Comparison of ENCODE assay signal across 8 mouse cellular contexts in genomic region chr6:31217641-31218138, GRCm38 (mm10).
A peak's percentile ranks its signal among the peaks of the same experiment; 100 is the strongest.
DNase-seq lines count a peak whose midpoint lies in the region; ATAC-seq and TF ChIP-seq lines count a peak whose summit lies in the region.

No protein-coding gene starts in this region.

- TF ChIP-seq POLR2A in thymus, adult 2 months (IDR thresholded peaks at IDR 0.05; ENCODE audit: control insufficient read depth, extremely low read depth, insufficient read depth, low read length, poor library complexity), result no peak

- no peaks in the 10 kb centered on the region for H3K36me3 ChIP-seq in intestine, embryonic 15.5 days
- no peaks in the 10 kb centered on the region for H3K36me3 ChIP-seq in limb, embryonic 15.5 days
- H3K36me3 ChIP-seq in midbrain, postnatal 0 days (ENCODE audit: insufficient read depth, low read length), result no peaks in the 10 kb centered on the region
- no peaks in the 10 kb centered on the region for H3K36me3 ChIP-seq in thymus, adult 2 months (ENCODE audit: control insufficient read depth, insufficient read depth, low read length)

- no peak overlapping the region for H3K27ac ChIP-seq in intestine, embryonic 15.5 days
- H3K27ac ChIP-seq in limb, embryonic 15.5 days, result no peak overlapping the region
- no peak overlapping the region; the same call in 1 of the 2 replicates for H3K27ac ChIP-seq in midbrain, postnatal 0 days (ENCODE audit: low read depth, low read length)
- peak overlapping the region; percentile 19 for H3K27ac ChIP-seq in thymus, adult 2 months (ENCODE audit: control insufficient read depth, insufficient read depth, low read length)

- peaks cover 26% of the 10 kb centered on the region for H3K4me1 ChIP-seq in intestine, embryonic 15.5 days (replicated peaks)
- peaks cover 37% of the 10 kb centered on the region for H3K4me1 ChIP-seq in limb, embryonic 15.5 days
- H3K4me1 ChIP-seq in midbrain, postnatal 0 days (ENCODE audit: insufficient read depth, low read length), result peaks cover 9% of the 10 kb centered on the region; the same call in 1 of the 2 replicates
- H3K4me1 ChIP-seq in thymus, adult 2 months (replicated peaks; ENCODE audit: control insufficient read depth, insufficient read depth, low read length), result peaks cover 21% of the 10 kb centered on the region

- peak overlapping the region; percentile 31; the same call in 1 of the 2 replicates for H3K9ac ChIP-seq in intestine, embryonic 15.5 days
- H3K9ac ChIP-seq in limb, embryonic 15.5 days, result no peak overlapping the region
- peak overlapping the region; percentile 45 for H3K9ac ChIP-seq in midbrain, postnatal 0 days (replicated peaks; ENCODE audit: low read length, poor library complexity, severe bottlenecking)

- peak overlapping the region; percentile 100 for H3K4me2 ChIP-seq in intestine, embryonic 15.5 days (replicated peaks)
- H3K4me2 ChIP-seq in limb, embryonic 15.5 days, result peak overlapping the region; percentile 100
- H3K4me2 ChIP-seq in midbrain, postnatal 0 days (ENCODE audit: low read depth, low read length, poor library complexity, severe bottlenecking), result peak overlapping the region; percentile 99

- under 1% methylated on average over 25 of the region's 25 CpGs for WGBS in intestine, embryonic 15.5 days
- under 1% methylated on average over 25 of the region's 25 CpGs for WGBS in limb, embryonic 15.5 days
- under 1% methylated on average over 25 of the region's 25 CpGs for whole genome bisulfite sequencing in midbrain, postnatal 0 days
- under 1% methylated on average over 25 of the region's 25 CpGs for WGBS in thymus, adult 2 months

- H3K9me3 ChIP-seq in intestine, embryonic 15.5 days, result no peaks in the 10 kb centered on the region
- H3K9me3 ChIP-seq in limb, embryonic 15.5 days, result no peaks in the 10 kb centered on the region
- H3K9me3 ChIP-seq in midbrain, postnatal 0 days (ENCODE audit: low read length), result no peaks in the 10 kb centered on the region

- peak overlapping the region; percentile 64 for H3K4me3 ChIP-seq in intestine, embryonic 15.5 days (replicated peaks)
- H3K4me3 ChIP-seq in limb, embryonic 15.5 days, result peak overlapping the region; percentile 73
- H3K4me3 ChIP-seq in midbrain, postnatal 0 days (ENCODE audit: low read depth, low read length), result peak overlapping the region; percentile 78
- peak overlapping the region; percentile 57 for H3K4me3 ChIP-seq in thymus, adult 2 months (ENCODE audit: control insufficient read depth, insufficient read depth, low read length)

- ATAC-seq in intestine, embryonic 15.5 days, result 0 out of 2 replicates have a peak, but pooled peaks have one; percentile 9
- no peak for ATAC-seq in limb, embryonic 15.5 days (ENCODE audit: insufficient number of reproducible peaks, low FRiP score, low TSS enrichment, low read depth)
- ATAC-seq in midbrain, postnatal 0 days (ENCODE audit: low FRiP score), result no peak

- no peak for TF ChIP-seq CTCF in midbrain, postnatal 0 days (IDR thresholded peaks at IDR 0.05)
- no peak for TF ChIP-seq CTCF in thymus, adult 2 months (IDR thresholded peaks at IDR 0.05; ENCODE audit: borderline replicate concordance, control insufficient read depth, extremely low read depth, insufficient read depth, low read length, poor library complexity)

- H3K27me3 ChIP-seq in intestine, embryonic 15.5 days (replicated peaks), result peaks cover 49% of the 10 kb centered on the region
- H3K27me3 ChIP-seq in limb, embryonic 15.5 days, result peaks cover 85% of the 10 kb centered on the region
- 0 out of 2 replicates have a peak, but pooled peaks cover 6% of the 10 kb centered on the region for H3K27me3 ChIP-seq in midbrain, postnatal 0 days (ENCODE audit: insufficient read depth, low read length)
- peaks cover 5% of the 10 kb centered on the region; the same call in 1 of the 2 replicates for H3K27me3 ChIP-seq in thymus, adult 2 months (ENCODE audit: control insufficient read depth, insufficient read depth, low read length)

- peak; percentile 58 for DNase-seq in layer of hippocampus, adult 11-12 months (ENCODE audit: low spot score)
- no peak for DNase-seq in layer of hippocampus, adult 9-10 months (ENCODE audit: low spot score)
- peak; percentile 82 for DNase-seq in cerebellum, adult 9-10 months
- peak; percentile 48 to 63 for DNase-seq in gastrocnemius, postnatal 36 days
- DNase-seq in midbrain, postnatal 0 days (ENCODE audit: low spot score), result peak; percentile 66
- DNase-seq in thymus, adult 2 months, result peak; percentile 22

- intact Hi-C loops in gastrocnemius, postnatal 36 days (cut with DNase I), result loop anchor here (5.0 kb wide), 1 partner anchor 100 kb away; no protein-coding TSS in a partner anchor
